In the genomic region with DNA sequence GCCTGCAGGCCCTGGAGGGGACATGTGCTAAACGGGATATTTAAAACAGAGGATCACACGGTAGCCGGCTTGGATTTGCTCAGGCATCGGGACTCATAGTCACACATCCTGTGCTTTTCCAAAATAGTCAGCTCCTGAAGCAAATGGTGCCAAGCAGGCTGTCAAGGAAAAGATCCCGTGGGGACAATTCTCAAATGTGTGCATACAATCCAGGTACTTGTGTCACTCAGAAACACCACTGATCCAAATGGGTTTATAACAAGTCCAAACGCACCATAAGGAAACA, we compare ENCODE assay signal across 8 mouse cellular contexts. TPM values are rescaled to one million over a fixed set of nuclear protein-coding genes. Genes with fewer than 3 reads are reported as not detected.
A peak's percentile ranks its signal among the peaks of the same experiment; 100 is the strongest.
DNase-seq lines count a peak whose midpoint lies in the region; ATAC-seq and TF ChIP-seq lines count a peak whose summit lies in the region.

No protein-coding gene starts in this region.

- H3K4me1 ChIP-seq in heart, embryonic 11.5 days (ENCODE audit: control insufficient read depth, insufficient read depth, low read length), result peaks cover 13% of the 10 kb centered on the region
- peaks cover 2 to 15% of the 10 kb centered on the region in 2 experiments; a peak in 3 of 4 replicates for H3K4me1 ChIP-seq in MEL (ENCODE audit: control insufficient read depth in 1 of 2, insufficient read depth in 2 of 2, low read length in 2 of 2)
- H3K4me1 ChIP-seq in hindbrain, embryonic 10.5 days (replicated peaks), result peaks cover 39% of the 10 kb centered on the region
- H3K4me1 ChIP-seq in midbrain, embryonic 10.5 days, result peaks cover 36% of the 10 kb centered on the region

- no peak for DNase-seq in heart, postnatal 4 days
- DNase-seq in MEL (ENCODE audit: low read depth, low spot score), result no peak
- DNase-seq in hindbrain, embryonic 10.5 days (ENCODE audit: low spot score), result no peak
- DNase-seq in midbrain, embryonic 10.5 days (ENCODE audit: low spot score), result no peak
- no peak for DNase-seq in retina, postnatal 1 day
- DNase-seq in c-Kit-positive CD71-positive TER-119-positive erythroid progenitor cells, embryonic 14.5 days (ENCODE audit: low spot score), result no peak
- no peak for DNase-seq in cerebellum, adult 11 months

- H3K4me3 ChIP-seq in heart, embryonic 11.5 days (ENCODE audit: low read depth, low read length), result no peak overlapping the region
- H3K4me3 ChIP-seq in MEL (ENCODE audit: control insufficient read depth in 1 of 2, insufficient read depth in 1 of 2, low read depth in 2 of 2, low read length in 2 of 2), result peak overlapping the region; percentile 61 to 76
- peak overlapping the region; percentile 75 for H3K4me3 ChIP-seq in hindbrain, embryonic 10.5 days
- peak overlapping the region; percentile 95 for H3K4me3 ChIP-seq in midbrain, embryonic 10.5 days

- TF ChIP-seq EP300 in MEL (IDR thresholded peaks at IDR 0.05; ENCODE audit: low read depth in 1 of 2, low read length in 2 of 2), result no peak

- H3K36me3 ChIP-seq in heart, embryonic 11.5 days (ENCODE audit: control insufficient read depth, insufficient read depth, low read length), result no peaks in the 10 kb centered on the region
- H3K36me3 ChIP-seq in MEL (ENCODE audit: control insufficient read depth in 1 of 2, insufficient read depth in 2 of 2, low read length in 2 of 2), result peaks cover 0 to 10% of the 10 kb centered on the region in 2 experiments; a peak in 2 of 4 replicates
- no peaks in the 10 kb centered on the region for H3K36me3 ChIP-seq in hindbrain, embryonic 10.5 days
- no peaks in the 10 kb centered on the region for H3K36me3 ChIP-seq in midbrain, embryonic 10.5 days

- TF ChIP-seq CTCF in MEL (IDR thresholded peaks at IDR 0.05 in 2 of 3, conservative IDR thresholded peaks at IDR 0.05 in 1 of 3; ENCODE audit: control insufficient read depth in 1 of 3, insufficient read depth in 1 of 3, low read depth in 2 of 3, low read length in 3 of 3, poor library complexity in 1 of 3, severe bottlenecking in 1 of 3), result no peak

- TF ChIP-seq POLR2A in MEL (IDR thresholded peaks at IDR 0.05; ENCODE audit: control insufficient read depth in 1 of 2, insufficient read depth in 1 of 2, low read depth in 1 of 2, low read length in 2 of 2, poor library complexity in 1 of 2), result no peak

- ATAC-seq in heart, embryonic 11.5 days (replicated peaks; ENCODE audit: insufficient number of reproducible peaks, low FRiP score, low TSS enrichment), result no peak

- H3K27me3 ChIP-seq in heart, embryonic 11.5 days (ENCODE audit: control insufficient read depth, insufficient read depth, low read length), result no peaks in the 10 kb centered on the region
- no peaks in the 10 kb centered on the region for H3K27me3 ChIP-seq in MEL (ENCODE audit: control insufficient read depth in 1 of 2, insufficient read depth in 2 of 2, low read length in 2 of 2)
- no peaks in the 10 kb centered on the region for H3K27me3 ChIP-seq in hindbrain, embryonic 10.5 days (ENCODE audit: insufficient read depth, poor library complexity, severe bottlenecking)
- H3K27me3 ChIP-seq in midbrain, embryonic 10.5 days (ENCODE audit: low read depth, poor library complexity, severe bottlenecking), result peaks cover 7% of the 10 kb centered on the region; the same call in 1 of the 2 replicates

- peaks cover 11% of the 10 kb centered on the region for H3K79me2 ChIP-seq in MEL (ENCODE audit: control insufficient read depth, insufficient read depth, low read length, poor library complexity)

- no peaks in the 10 kb centered on the region for H3K9me3 ChIP-seq in heart, embryonic 11.5 days (replicated peaks; ENCODE audit: control insufficient read depth, low read length)
- H3K9me3 ChIP-seq in MEL (replicated peaks; ENCODE audit: insufficient read depth, low read length), result no peaks in the 10 kb centered on the region
- H3K9me3 ChIP-seq in hindbrain, embryonic 10.5 days, result no peaks in the 10 kb centered on the region
- 0 out of 2 replicates have a peak, but pooled peaks cover 3% of the 10 kb centered on the region for H3K9me3 ChIP-seq in midbrain, embryonic 10.5 days (replicated peaks)

- H3K9ac ChIP-seq in heart, embryonic 11.5 days (ENCODE audit: low read depth, low read length), result peak overlapping the region; percentile 96
- peak overlapping the region; percentile 82 for H3K9ac ChIP-seq in MEL (ENCODE audit: control insufficient read depth, low read depth, low read length, poor library complexity, severe bottlenecking)

- 59% methylated on average over 6 of the region's 6 CpGs for WGBS in heart, embryonic 11.5 days (ENCODE audit: insufficient replicate concordance)
- 59% methylated on average over 6 of the region's 6 CpGs for WGBS in hindbrain, embryonic 10.5 days
- WGBS in midbrain, embryonic 10.5 days, result 62% methylated on average over 6 of the region's 6 CpGs

- peak overlapping the region; percentile 37; the same call in 1 of the 2 replicates for H3K27ac ChIP-seq in heart, embryonic 11.5 days (ENCODE audit: low read depth, low read length)
- no peak overlapping the region for H3K27ac ChIP-seq in MEL (ENCODE audit: control insufficient read depth, low read depth, low read length)
- H3K27ac ChIP-seq in hindbrain, embryonic 10.5 days, result peak overlapping the region; percentile 98
- H3K27ac ChIP-seq in midbrain, embryonic 10.5 days (replicated peaks), result peak overlapping the region; percentile 98

- H3K4me2 ChIP-seq in heart, embryonic 11.5 days, result peak overlapping the region; percentile 94

- no peak for TF ChIP-seq RAD21 in MEL (IDR thresholded peaks at IDR 0.05; ENCODE audit: low read depth, low read length)

TF ChIP-seq in MEL, 35 proteins besides CTCF, POLR2A, EP300 and RAD21:
- TF ChIP-seq KAT2A (conservative IDR thresholded peaks at IDR 0.05; ENCODE audit: low read depth, low read length) (no peak), HCFC1 (IDR thresholded peaks at IDR 0.05; ENCODE audit: low read depth, low read length) (no peak), MAFK (IDR thresholded peaks at IDR 0.05; ENCODE audit: borderline replicate concordance, low read depth, low read length) (no peak), GATA1 (IDR thresholded peaks at IDR 0.05; ENCODE audit: low read depth, low read length) (no peak), ETS1 (IDR thresholded peaks at IDR 0.05; ENCODE audit: low read depth, low read length) (no peak), MXI1 (IDR thresholded peaks at IDR 0.05; ENCODE audit: low read depth, low read length) (no peak), MAZ (IDR thresholded peaks at IDR 0.05; ENCODE audit: low read depth, low read length) (no peak), TAL1 (IDR thresholded peaks at IDR 0.05; ENCODE audit: low read length) (no peak), POLR2AphosphoS2 (IDR thresholded peaks at IDR 0.05; ENCODE audit: low read length) (no peak), UBTF (IDR thresholded peaks at IDR 0.05; ENCODE audit: borderline replicate concordance, insufficient read depth, low read depth, low read length) (no peak), ZMIZ1 (IDR thresholded peaks at IDR 0.05; ENCODE audit: low read depth, low read length) (no peak), TCF12 (IDR thresholded peaks at IDR 0.05; ENCODE audit: low read depth, low read length) (no peak), POLR2AphosphoS5 (IDR thresholded peaks at IDR 0.05; ENCODE audit: borderline replicate concordance, low read depth, low read length) (no peak), BHLHE40 (IDR thresholded peaks at IDR 0.05; ENCODE audit: borderline replicate concordance, low read depth, low read length) (no peak), CHD1 (IDR thresholded peaks at IDR 0.05; ENCODE audit: low read depth, low read length) (no peak), JUND (IDR thresholded peaks at IDR 0.05; ENCODE audit: low read depth, low read length) (no peak), ELF1 (IDR thresholded peaks at IDR 0.05; ENCODE audit: low read depth, low read length) (no peak), MYC (IDR thresholded peaks at IDR 0.05; ENCODE audit: low read depth, low read length) (no peak)
TF ChIP-seq in MEL: peak in this region for 0.

RNA-seq across cellular contexts. Expression of gene Mvb12b, which starts 0.3 kb away (rescaled TPM):
- 12.4 and 12.6 TPM in 2 replicates for polyA plus RNA-seq in heart, embryonic 11.5 days (2014; fragmentation: Nextera tagmentation; extraction: Ambion mirVana)
- total RNA-seq in heart, postnatal 4 days (2021), result 10 to 100 TPM; 28.1 to 29.3 TPM
- total RNA-seq in MEL (2012; rRNA removed), result 19.6 and 22.8 TPM in 2 replicates
- 10 to 100 TPM in 1 of 2 experiments, not detected in 1; 23.3 TPM for polyA plus RNA-seq in MEL (2012; ENCODE audit: insufficient read depth in 1 of 2, insufficient read length in 2 of 2, low read depth in 1 of 2, low replicate concordance in 2 of 2, missing spikeins in 1 of 2)
- polyA plus RNA-seq in hindbrain, embryonic 10.5 days (2016; fragmentation: Nextera tagmentation; extraction: Ambion mirVana), result 22.7 and 28.8 TPM in 2 replicates
- polyA plus RNA-seq in midbrain, embryonic 10.5 days (2016; fragmentation: Nextera tagmentation; extraction: Ambion mirVana), result 19.0 and 23.5 TPM in 2 replicates
